Mouse (Mus musculus): ENCODE data around the gene Arl4c. TPM values are rescaled to one million over a fixed set of nuclear protein-coding genes. Genes with fewer than 3 reads are reported as not detected.

Arl4c gene
- polyA plus RNA-seq (2012; rRNA removed) (0.57 and 0.76 TPM in 2 replicates), polyA plus RNA-seq (2014; fragmentation: Nextera tagmentation; extraction: Ambion mirVana) (0.27 and 0.56 TPM in 2 replicates)

- peaks cover 41% of the 10 kb centered on the region for H3K27me3 ChIP-seq (ENCODE audit: control insufficient read depth, insufficient read depth, low read length)
These were observed at the start of gene Arl4c for GRCm38 (mm10) chr1:88701870-88702661. TSS of gene Arl4c (minus strand) at chr1:88702221.

DNA sequence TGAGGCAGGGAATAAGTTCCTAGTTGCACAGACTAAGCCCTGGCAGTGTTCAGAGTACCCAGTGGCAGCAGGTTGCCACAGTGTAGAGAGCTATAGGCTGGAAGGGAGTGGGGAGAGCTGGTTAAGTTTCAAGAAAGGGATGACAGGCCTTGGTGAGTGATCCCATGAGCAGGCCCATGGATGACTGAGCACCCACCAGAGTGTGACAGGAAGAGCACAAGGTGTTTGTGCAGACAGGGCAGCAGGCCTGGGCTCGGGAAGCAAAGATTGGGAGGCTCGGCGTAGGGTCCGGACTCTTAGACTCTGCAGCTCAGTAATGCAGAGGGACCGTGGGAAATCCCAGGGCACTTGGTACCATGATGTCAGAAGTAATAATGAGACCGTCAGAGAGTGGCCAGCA is 49.3 kb upstream of the Arl4c start:
- H3K27me3 ChIP-seq (ENCODE audit: control insufficient read depth, insufficient read depth, low read length): no peaks in the 10 kb centered on the region
- TF ChIP-seq EP300 (IDR thresholded peaks at IDR 0.05; ENCODE audit: low read depth) (no peak), CTCF (IDR thresholded peaks at IDR 0.05; ENCODE audit: low read depth) (no peak)
- no peak for ATAC-seq (ENCODE audit: insufficient read depth)
- WGBS (ENCODE audit: insufficient replicate concordance): 72% methylated on average over 6 of the region's 6 CpGs
- H3K4me1 ChIP-seq (replicated peaks; ENCODE audit: control insufficient read depth in 2 of 2, insufficient read depth in 2 of 2, low read length in 1 of 2): no peaks in the 10 kb centered on the region
- no peak for DNase-seq (ENCODE audit: low read depth in 3 of 3, low spot score in 3 of 3)
- H3K4me3 ChIP-seq (ENCODE audit: insufficient read depth in 1 of 2, low read depth in 2 of 2, low read length in 2 of 2): no peak overlapping the region
- no peaks in the 10 kb centered on the region for H3K36me3 ChIP-seq (replicated peaks; ENCODE audit: control insufficient read depth, insufficient read depth, low read depth)
- H3K4me2 ChIP-seq (ENCODE audit: low read depth): no peak overlapping the region
- H3K9me3 ChIP-seq (ENCODE audit: control insufficient read depth, low read length): no peaks in the 10 kb centered on the region
- no peak overlapping the region for H3K27ac ChIP-seq
- no peak overlapping the region for H3K9ac ChIP-seq (replicated peaks)

More at GRCm38 (mm10) chr1:88701870-88702661, at the start of gene Arl4c:
- Histone ChIP-seq H3K4me3 (ENCODE audit: insufficient read depth in 1 of 2, low read depth in 2 of 2, low read length in 2 of 2) (peak within 1 kb of the TSS; percentile 37 to 59), H3K36me3 (replicated peaks; ENCODE audit: control insufficient read depth, insufficient read depth, low read depth) (no peaks in the 10 kb centered on the region), H3K9me3 (ENCODE audit: control insufficient read depth, low read length) (no peaks in the 10 kb centered on the region), H3K9ac (replicated peaks) (no peak within 1 kb of the TSS), H3K27ac (no peak within 1 kb of the TSS), H3K4me1 (replicated peaks; ENCODE audit: control insufficient read depth in 2 of 2, insufficient read depth in 2 of 2, low read length in 1 of 2) (no peaks in the 10 kb centered on the region), H3K4me2 (ENCODE audit: low read depth) (peak within 1 kb of the TSS; percentile 72)
- DNase-seq (ENCODE audit: low read depth in 3 of 3, low spot score in 3 of 3): peak; percentile 15 to 16 (median 16)
- under 1% methylated on average over 88 of the region's 91 CpGs for WGBS (ENCODE audit: insufficient replicate concordance)
- no peak for TF ChIP-seq CTCF (IDR thresholded peaks at IDR 0.05; ENCODE audit: low read depth)
- no peak for TF ChIP-seq EP300 (IDR thresholded peaks at IDR 0.05; ENCODE audit: low read depth)
- ATAC-seq (ENCODE audit: insufficient read depth): peak; percentile 75

- Histone ChIP-seq H3K9me3 (ENCODE audit: control insufficient read depth, low read length) (no peaks in the 10 kb centered on the region), H3K36me3 (replicated peaks; ENCODE audit: control insufficient read depth, insufficient read depth, low read depth) (no peaks in the 10 kb centered on the region), H3K9ac (replicated peaks) (no peak overlapping the region), H3K27me3 (ENCODE audit: control insufficient read depth, insufficient read depth, low read length) (no peaks in the 10 kb centered on the region), H3K4me2 (ENCODE audit: low read depth) (no peak overlapping the region), H3K4me1 (replicated peaks; ENCODE audit: control insufficient read depth in 2 of 2, insufficient read depth in 2 of 2, low read length in 1 of 2) (no peaks in the 10 kb centered on the region; a peak in 1 of 4 replicates), H3K4me3 (ENCODE audit: insufficient read depth in 1 of 2, low read depth in 2 of 2, low read length in 2 of 2) (no peak overlapping the region), H3K27ac (no peak overlapping the region)
- TF ChIP-seq EP300 (IDR thresholded peaks at IDR 0.05; ENCODE audit: low read depth): no peak
- TF ChIP-seq CTCF (IDR thresholded peaks at IDR 0.05; ENCODE audit: low read depth): no peak
- ATAC-seq (ENCODE audit: insufficient read depth) (no peak), DNase-seq (ENCODE audit: low read depth in 3 of 3, low spot score in 3 of 3) (no peak)
- WGBS (ENCODE audit: insufficient replicate concordance): 54% methylated on average over 7 of the region's 7 CpGs
These were observed 48.6 kb upstream of the Arl4c start for GRCm38 (mm10) chr1:88750576-88750975.

GRCm38 (mm10) chr1:88750126-88750525 is 48.1 kb upstream of the Arl4c start:
- no peak overlapping the region for H3K9ac ChIP-seq (replicated peaks)
- no peaks in the 10 kb centered on the region for H3K9me3 ChIP-seq (ENCODE audit: control insufficient read depth, low read length)
- ATAC-seq (ENCODE audit: insufficient read depth) (no peak), DNase-seq (ENCODE audit: low read depth in 3 of 3, low spot score in 3 of 3) (no peak)
- no peak overlapping the region for H3K4me3 ChIP-seq (ENCODE audit: insufficient read depth in 1 of 2, low read depth in 2 of 2, low read length in 2 of 2)
- H3K4me2 ChIP-seq (ENCODE audit: low read depth): no peak overlapping the region
- H3K27ac ChIP-seq: no peak overlapping the region
- WGBS (ENCODE audit: insufficient replicate concordance): 61% methylated on average over 3 of the region's 3 CpGs
- H3K36me3 ChIP-seq (replicated peaks; ENCODE audit: control insufficient read depth, insufficient read depth, low read depth): no peaks in the 10 kb centered on the region
- H3K27me3 ChIP-seq (ENCODE audit: control insufficient read depth, insufficient read depth, low read length): no peaks in the 10 kb centered on the region
- no peak for TF ChIP-seq EP300 (IDR thresholded peaks at IDR 0.05; ENCODE audit: low read depth)
- TF ChIP-seq CTCF (IDR thresholded peaks at IDR 0.05; ENCODE audit: low read depth): peak; percentile 24; the same call in 1 of the 2 replicates
- peaks cover 0 to 2% of the 10 kb centered on the region in 2 experiments; a peak in 1 of 4 replicates for H3K4me1 ChIP-seq (replicated peaks; ENCODE audit: control insufficient read depth in 2 of 2, insufficient read depth in 2 of 2, low read length in 1 of 2)

DNA sequence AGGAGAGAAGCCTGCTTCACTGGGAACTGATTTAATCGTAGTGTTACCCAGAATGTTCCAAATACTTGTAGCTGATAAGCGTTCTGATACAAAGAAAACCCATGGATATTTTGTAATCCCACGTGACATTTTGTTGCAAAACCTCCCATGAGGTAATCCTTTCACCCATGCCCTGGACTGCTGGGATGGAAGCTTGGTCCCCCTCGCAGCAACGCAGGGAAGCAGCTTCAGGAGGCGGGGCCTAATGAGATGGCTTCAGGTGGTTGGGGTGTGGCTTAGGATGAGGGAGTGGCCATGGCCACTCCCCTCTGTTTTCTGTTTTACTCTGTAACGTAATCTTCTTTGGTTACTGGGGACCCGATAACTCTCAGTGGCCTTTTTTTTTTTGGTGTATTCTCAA is 47.1 kb upstream of the Arl4c start:
- no peak for ATAC-seq (ENCODE audit: insufficient read depth)
- no peak for TF ChIP-seq CTCF (IDR thresholded peaks at IDR 0.05; ENCODE audit: low read depth)
- no peak for TF ChIP-seq EP300 (IDR thresholded peaks at IDR 0.05; ENCODE audit: low read depth)
- WGBS (ENCODE audit: insufficient replicate concordance): 57% methylated on average over 8 of the region's 8 CpGs
- Histone ChIP-seq H3K27me3 (ENCODE audit: control insufficient read depth, insufficient read depth, low read length) (no peaks in the 10 kb centered on the region), H3K4me3 (ENCODE audit: insufficient read depth in 1 of 2, low read depth in 2 of 2, low read length in 2 of 2) (no peak overlapping the region), H3K27ac (no peak overlapping the region), H3K9ac (replicated peaks) (no peak overlapping the region), H3K4me1 (replicated peaks; ENCODE audit: control insufficient read depth in 2 of 2, insufficient read depth in 2 of 2, low read length in 1 of 2) (peaks cover 0 to 2% of the 10 kb centered on the region in 2 experiments; a peak in 1 of 4 replicates), H3K4me2 (ENCODE audit: low read depth) (no peak overlapping the region), H3K9me3 (ENCODE audit: control insufficient read depth, low read length) (no peaks in the 10 kb centered on the region), H3K36me3 (replicated peaks; ENCODE audit: control insufficient read depth, insufficient read depth, low read depth) (no peaks in the 10 kb centered on the region)
- DNase-seq (ENCODE audit: low read depth in 3 of 3, low spot score in 3 of 3): no peak

All from liver, embryonic 14.5 days (tissue).